Mouse (Mus musculus): Measurements from ENCODE around the gene Lpcat2.

DNA sequence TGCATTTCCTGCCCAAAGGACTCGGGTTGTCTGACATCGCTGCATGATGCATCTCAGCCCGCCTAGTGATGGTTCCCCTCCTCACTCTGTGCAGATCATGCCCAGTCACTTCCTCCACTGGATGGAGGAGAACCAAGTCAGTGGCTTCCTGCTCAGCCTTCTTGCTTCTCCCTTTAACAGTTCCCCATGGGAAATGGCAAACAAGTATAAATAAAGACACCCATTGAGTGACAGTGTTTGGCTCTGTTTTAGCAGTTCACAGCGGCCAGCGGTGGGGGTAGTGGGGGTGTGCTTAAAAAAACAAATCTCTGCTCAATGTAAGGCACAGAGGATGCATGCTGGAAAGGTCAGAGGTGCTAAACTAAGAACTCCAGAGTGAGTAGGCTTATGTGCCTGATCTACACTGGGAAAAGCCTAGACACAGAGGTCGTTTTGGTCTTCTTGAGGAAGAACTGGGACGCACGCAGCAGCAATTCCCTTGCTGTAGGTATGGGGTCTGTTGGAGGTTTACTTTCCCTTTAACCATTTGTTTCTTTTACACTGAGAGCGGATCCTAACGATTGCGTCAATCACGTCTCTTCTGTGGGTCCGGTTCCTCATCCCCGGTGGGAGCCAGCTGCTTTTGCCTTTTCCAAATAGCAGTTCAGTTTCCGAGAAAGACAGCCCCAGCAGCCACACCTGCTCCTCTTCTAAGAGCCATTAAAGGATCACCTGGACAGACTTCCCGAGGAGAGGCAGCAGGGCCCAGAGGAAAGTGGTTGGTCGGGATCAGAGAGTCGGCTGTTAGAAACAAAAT lies 1.8 kb upstream of the Lpcat2 start:
- no peak for TF ChIP-seq CTCF (IDR thresholded peaks at IDR 0.05; ENCODE audit: borderline replicate concordance, extremely low read depth, insufficient read depth, insufficient read length)
- TF ChIP-seq POLR2A (IDR thresholded peaks at IDR 0.05; ENCODE audit: borderline replicate concordance, extremely low read depth, insufficient read depth, insufficient read length, poor library complexity, severe bottlenecking): no peak
